Mouse (Mus musculus): ENCODE measurements around the gene Morn3. TPM values are rescaled to one million over a fixed set of nuclear protein-coding genes. Genes with fewer than 3 reads are reported as not detected.

Morn3 gene
- polyA plus RNA-seq, 1 experiment from 2014 or later = not detected

GRCm38 (mm10) chr5:123019336-123020016, 27.3 kb downstream of the Morn3 start:
- WGBS = 49% methylated on average over 10 of the region's 10 CpGs
- ATAC-seq (ENCODE audit: low FRiP score, low read depth) = peak; percentile 17; the same call in 1 of the 2 replicates
- no peaks in the 10 kb centered on the region for H3K27me3 ChIP-seq

GRCm38 (mm10) chr5:123017504-123017903, 29.3 kb downstream of the Morn3 start:
- H3K4me2 ChIP-seq (replicated peaks) = no peak overlapping the region
- no peak for ATAC-seq (ENCODE audit: low FRiP score, low read depth)
- no peak overlapping the region for H3K4me3 ChIP-seq
- no peak overlapping the region for H3K9ac ChIP-seq (replicated peaks)
- H3K36me3 ChIP-seq = no peaks in the 10 kb centered on the region
- H3K4me1 ChIP-seq = peaks cover 32% of the 10 kb centered on the region
- H3K27me3 ChIP-seq = no peaks in the 10 kb centered on the region
- H3K9me3 ChIP-seq = no peaks in the 10 kb centered on the region
- no peak overlapping the region for H3K27ac ChIP-seq (replicated peaks)
- 81% methylated on average over 4 of the region's 4 CpGs for WGBS

More at GRCm38 (mm10) chr5:123019336-123020016, 27.3 kb downstream of the Morn3 start:
- H3K9me3 ChIP-seq = no peaks in the 10 kb centered on the region
- no peak overlapping the region for H3K4me3 ChIP-seq
- no peak overlapping the region for H3K9ac ChIP-seq (replicated peaks)
- peaks cover 30% of the 10 kb centered on the region for H3K4me1 ChIP-seq
- no peaks in the 10 kb centered on the region for H3K36me3 ChIP-seq
- peak overlapping the region; percentile 69 for H3K27ac ChIP-seq (replicated peaks)
- H3K4me2 ChIP-seq (replicated peaks) = 0 out of 2 replicates have a peak overlapping the region, but pooled peaks have one; percentile 9

GRCm38 (mm10) chr5:123015915-123016314, 30.9 kb downstream of the Morn3 start:
- Histone ChIP-seq H3K27ac (replicated peaks) (no peak overlapping the region), H3K4me2 (replicated peaks) (peak overlapping the region; percentile 68), H3K27me3 (no peaks in the 10 kb centered on the region), H3K36me3 (no peaks in the 10 kb centered on the region), H3K9ac (replicated peaks) (peak overlapping the region; percentile 83; the same call in 1 of the 2 replicates), H3K4me1 (peaks cover 32% of the 10 kb centered on the region), H3K9me3 (no peaks in the 10 kb centered on the region), H3K4me3 (peak overlapping the region; percentile 74)
- WGBS = 21% methylated on average over 8 of the region's 8 CpGs
- ATAC-seq (ENCODE audit: low FRiP score, low read depth) = no peak

- H3K4me2 ChIP-seq (replicated peaks) = peak within 1 kb of the TSS; percentile 68
- under 1% methylated on average over 101 of the region's 106 CpGs for WGBS
Measured at GRCm38 (mm10) chr5:123014753-123015701, 31.8 kb downstream of the Morn3 start, which contains the start of gene Orai1. Gene Orai1, plus strand, starts transcription at chr5:123015074.

GRCm38 (mm10) chr5:123013599-123014315, 33.1 kb downstream of the Morn3 start:
- WGBS = 64% methylated on average over 9 of the region's 9 CpGs

More at GRCm38 (mm10) chr5:123014753-123015701, 31.8 kb downstream of the Morn3 start, which contains the start of gene Orai1:
- peak within 1 kb of the TSS; percentile 74 for H3K4me3 ChIP-seq
- peak; percentile 93 for ATAC-seq (ENCODE audit: low FRiP score, low read depth)
- H3K36me3 ChIP-seq = no peaks in the 10 kb centered on the region
- H3K27me3 ChIP-seq = no peaks in the 10 kb centered on the region
- peak within 1 kb of the TSS; percentile 95 for H3K27ac ChIP-seq (replicated peaks)
- H3K9me3 ChIP-seq = no peaks in the 10 kb centered on the region
- H3K4me1 ChIP-seq = peaks cover 32% of the 10 kb centered on the region
- H3K9ac ChIP-seq (replicated peaks) = peak within 1 kb of the TSS; percentile 83

GRCm38 (mm10) chr5:123011705-123012104, 35.1 kb downstream of the Morn3 start:
- Histone ChIP-seq H3K4me3 (no peak overlapping the region), H3K36me3 (no peaks in the 10 kb centered on the region), H3K9ac (replicated peaks) (no peak overlapping the region), H3K9me3 (no peaks in the 10 kb centered on the region), H3K27me3 (no peaks in the 10 kb centered on the region), H3K4me2 (replicated peaks) (no peak overlapping the region), H3K27ac (replicated peaks) (no peak overlapping the region), H3K4me1 (peaks cover 16% of the 10 kb centered on the region)
- no peak for ATAC-seq (ENCODE audit: low FRiP score, low read depth)
- 95% methylated on average over 9 of the region's 9 CpGs for WGBS

More at GRCm38 (mm10) chr5:123013599-123014315, 33.1 kb downstream of the Morn3 start:
- Histone ChIP-seq H3K4me1 (peaks cover 21% of the 10 kb centered on the region), H3K36me3 (no peaks in the 10 kb centered on the region), H3K4me3 (no peak overlapping the region), H3K27me3 (no peaks in the 10 kb centered on the region), H3K27ac (replicated peaks) (no peak overlapping the region), H3K9ac (replicated peaks) (no peak overlapping the region), H3K4me2 (replicated peaks) (no peak overlapping the region), H3K9me3 (no peaks in the 10 kb centered on the region)
- no peak for ATAC-seq (ENCODE audit: low FRiP score, low read depth)

- WGBS = 92% methylated on average over 6 of the region's 6 CpGs
- Histone ChIP-seq H3K9ac (replicated peaks) (no peak overlapping the region), H3K4me1 (peaks cover 9% of the 10 kb centered on the region)
Measured at GRCm38 (mm10) chr5:123010806-123011205, 36.0 kb downstream of the Morn3 start.

GRCm38 (mm10) chr5:123009873-123010272, 36.9 kb downstream of the Morn3 start:
- no peak for ATAC-seq (ENCODE audit: low FRiP score, low read depth)
- H3K27me3 ChIP-seq = no peaks in the 10 kb centered on the region
- H3K9ac ChIP-seq (replicated peaks) = no peak overlapping the region
- H3K9me3 ChIP-seq = no peaks in the 10 kb centered on the region
- WGBS = 88% methylated on average over 11 of the region's 11 CpGs
- H3K4me1 ChIP-seq = peaks cover 4% of the 10 kb centered on the region
- H3K4me3 ChIP-seq = no peak overlapping the region
- H3K4me2 ChIP-seq (replicated peaks) = no peak overlapping the region
- H3K27ac ChIP-seq (replicated peaks) = no peak overlapping the region
- H3K36me3 ChIP-seq = no peaks in the 10 kb centered on the region

More at GRCm38 (mm10) chr5:123010806-123011205, 36.0 kb downstream of the Morn3 start:
- Histone ChIP-seq H3K27ac (replicated peaks) (no peak overlapping the region), H3K4me2 (replicated peaks) (no peak overlapping the region), H3K36me3 (no peaks in the 10 kb centered on the region), H3K4me3 (no peak overlapping the region), H3K27me3 (no peaks in the 10 kb centered on the region), H3K9me3 (no peaks in the 10 kb centered on the region)
- ATAC-seq (ENCODE audit: low FRiP score, low read depth) = no peak

GRCm38 (mm10) chr5:123008877-123009493, 37.8 kb downstream of the Morn3 start:
- Histone ChIP-seq H3K36me3 (no peaks in the 10 kb centered on the region), H3K9me3 (no peaks in the 10 kb centered on the region), H3K4me2 (replicated peaks) (no peak overlapping the region), H3K4me3 (no peak overlapping the region), H3K27me3 (no peaks in the 10 kb centered on the region), H3K4me1 (no peaks in the 10 kb centered on the region), H3K9ac (replicated peaks) (no peak overlapping the region), H3K27ac (replicated peaks) (no peak overlapping the region)
- no peak for ATAC-seq (ENCODE audit: low FRiP score, low read depth)
- WGBS = 79% methylated on average over 7 of the region's 7 CpGs

GRCm38 (mm10) chr5:123005716-123006592, 40.9 kb downstream of the Morn3 start:
- ATAC-seq (ENCODE audit: low FRiP score, low read depth) = no peak
- Histone ChIP-seq H3K4me2 (replicated peaks) (0 out of 2 replicates have a peak overlapping the region, but pooled peaks have one; percentile 2), H3K4me1 (no peaks in the 10 kb centered on the region; the same call in 1 of the 2 replicates)

More at GRCm38 (mm10) chr5:123005716-123006592, 40.9 kb downstream of the Morn3 start:
- H3K36me3 ChIP-seq = no peaks in the 10 kb centered on the region
- H3K9me3 ChIP-seq = no peaks in the 10 kb centered on the region
- H3K27ac ChIP-seq (replicated peaks) = 0 out of 2 replicates have a peak overlapping the region, but pooled peaks have one; percentile 15
- no peak overlapping the region for H3K4me3 ChIP-seq
- no peak overlapping the region for H3K9ac ChIP-seq (replicated peaks)
- H3K27me3 ChIP-seq = no peaks in the 10 kb centered on the region
- WGBS = 62% methylated on average over 19 of the region's 19 CpGs

Measured in midbrain, embryonic 12.5 days (tissue).